Mouse (Mus musculus) ovary, adult 2 months (tissue): Measurements from ENCODE around the gene Rhcg. TPM values are rescaled to one million over a fixed set of nuclear protein-coding genes. Genes with fewer than 3 reads are reported as not detected.

Experiments
- polyA plus RNA-seq: library from polyadenylated mRNA; depleted of rRNA; stranded (reverse); fragments of >200 nt; gene quantifications from 2 replicates; pipeline ENCODE4 v1.2.3, GENCODE M21; 2012; rRNA removed

The Rhcg gene
- polyA plus RNA-seq, result 0.38 and 0.97 TPM in 2 replicates

DNA sequence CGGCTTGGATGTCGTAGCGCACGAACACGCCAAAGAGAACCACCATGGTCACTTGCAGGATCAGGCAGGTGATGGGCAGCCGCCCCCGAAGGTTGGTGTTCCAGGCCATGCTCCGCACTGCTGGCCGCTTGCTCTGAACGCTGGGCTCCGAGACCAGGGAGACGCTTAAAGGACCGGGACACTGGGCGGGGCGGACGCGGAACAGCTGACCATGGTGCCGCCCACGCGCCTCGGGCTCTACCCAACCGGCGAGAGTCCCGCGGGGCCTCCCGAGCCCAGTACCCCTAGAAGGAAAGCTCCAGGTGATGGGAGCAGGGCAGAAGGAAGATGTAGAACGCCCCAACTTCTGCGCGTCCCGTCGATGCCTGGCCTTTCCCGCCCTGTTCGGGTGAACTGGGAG lies at the start of gene Rhcg:
Rhcg (minus strand) TSS at position 240 of the 400 bp plus-strand sequence.

GRCm38 (mm10) chr7:79659578-79660290 lies 42.3 kb upstream of the Rhcg start, which contains the start of gene Ticrr:
Gene Ticrr, plus strand, starts transcription at chr7:79660196.

Other genes with a start within 250 kb of the Rhcg start
- not detected in 2 replicates for gene Rlbp1, start 230.6 kb downstream of the Rhcg start, polyA plus RNA-seq
- gene Fanci, start 225.7 kb downstream of the Rhcg start, polyA plus RNA-seq, result 1.2 and 3.1 TPM in 2 replicates
- 72.2 and 77.6 TPM in 2 replicates for gene Polg, start 151.3 kb downstream of the Rhcg start, polyA plus RNA-seq
- gene Ticrr, start 42.5 kb upstream of the Rhcg start, polyA plus RNA-seq, result 2.1 and 2.7 TPM in 2 replicates
- 9.6 and 11.7 TPM in 2 replicates for gene Kif7, start 98.1 kb upstream of the Rhcg start, polyA plus RNA-seq
- gene Plin1, start 115.2 kb upstream of the Rhcg start, polyA plus RNA-seq, result 212 and 249 TPM in 2 replicates
- gene Pex11a, start 125.5 kb upstream of the Rhcg start, polyA plus RNA-seq, result 15.5 and 19.2 TPM in 2 replicates
- 1.8 and 2.0 TPM in 2 replicates for gene Wdr93, start 125.5 kb upstream of the Rhcg start, polyA plus RNA-seq
- gene Mesp1, start 176.1 kb upstream of the Rhcg start, polyA plus RNA-seq, result 0.72 and 0.94 TPM in 2 replicates
- 5.6 and 7.9 TPM in 2 replicates for gene Mesp2, start 193.1 kb upstream of the Rhcg start, polyA plus RNA-seq
- 105 and 126 TPM in 2 replicates for gene Anpep, start 243.4 kb upstream of the Rhcg start, polyA plus RNA-seq